Mouse (Mus musculus) gastrocnemius, adult 2 months (tissue): ENCODE measurements at regions not wholly inside any gene's neighbourhood (a gene's known extent, or its start where the extent isn't known, plus 50 kb on each side); places are given as distances from the start of the nearest gene placed in this dataset.

Experiments used
- DNase-seq: peaks from one replicate; pipeline ENCODE4 v3.0.0; 2022
- H3K27ac ChIP-seq: fragments of 200-600 bp; 2 replicates; pipeline ENCODE4 v1.8.1; 2022; ENCODE audit warnings: mild to moderate bottlenecking
- H3K4me3 ChIP-seq: fragments of 200-600 bp; 2 replicates; pipeline ENCODE4 v1.8.1; 2022; ENCODE audit warnings: mild to moderate bottlenecking, moderate library complexity
- CTCF ChIP-seq: fragments of 200-600 bp; IDR thresholded peaks from 2 replicates; pipeline ENCODE4 v1.8.1; 2022; ENCODE audit warnings: antibody characterized with exemption, mild to moderate bottlenecking, moderate library complexity
- intact Hi-C: fragments of 180-260 bp; cut with DNase I; formaldehyde crosslinking; loops from one replicate; pipeline ENCODE4 v1.15.1; 2025

GRCm38 (mm10) chr8:23314275-23315123, 903.3 kb downstream of the Mrps31 start:
- Histone ChIP-seq H3K27ac (no peak overlapping the region), H3K4me3 (no peak overlapping the region)
- no peak for DNase-seq
- no peak for TF ChIP-seq CTCF
- intact Hi-C loops: no loop called here

- intact Hi-C loops: no loop called here
- no peak overlapping the region for H3K4me3 ChIP-seq
- no peak for DNase-seq
- no peak for TF ChIP-seq CTCF
- no peak overlapping the region for H3K27ac ChIP-seq
These were observed 908.4 kb downstream of the Mrps31 start for GRCm38 (mm10) chr8:23319556-23319955.

- H3K4me3 ChIP-seq: no peak overlapping the region
- no peak for TF ChIP-seq CTCF
- intact Hi-C loops: no loop called here
- DNase-seq: no peak
- no peak overlapping the region for H3K27ac ChIP-seq
These were observed 910.0 kb downstream of the Mrps31 start for GRCm38 (mm10) chr8:23321166-23321565.

- Histone ChIP-seq H3K27ac (no peak overlapping the region), H3K4me3 (no peak overlapping the region)
- no peak for DNase-seq
- intact Hi-C loops: no loop called here
- no peak for TF ChIP-seq CTCF
These were observed 916.1 kb downstream of the Mrps31 start for GRCm38 (mm10) chr8:23327283-23327682.

GRCm38 (mm10) chr8:23344161-23344560, 933.0 kb downstream of the Mrps31 start:
- intact Hi-C loops: no loop called here
- Histone ChIP-seq H3K27ac (no peak overlapping the region), H3K4me3 (no peak overlapping the region)
- no peak for DNase-seq
- TF ChIP-seq CTCF: peak; percentile 40

GRCm38 (mm10) chr8:23351367-23351930, 940.3 kb downstream of the Mrps31 start:
- H3K4me3 ChIP-seq: no peak overlapping the region
- intact Hi-C loops: no loop called here
- no peak overlapping the region for H3K27ac ChIP-seq
- no peak for DNase-seq
- TF ChIP-seq CTCF: no peak

- intact Hi-C loops: no loop called here
- Histone ChIP-seq H3K27ac (no peak overlapping the region), H3K4me3 (no peak overlapping the region)
- DNase-seq: no peak
- TF ChIP-seq CTCF: no peak
These were observed 941.3 kb downstream of the Mrps31 start for GRCm38 (mm10) chr8:23352259-23353106.

- TF ChIP-seq CTCF: no peak
- DNase-seq: no peak
- H3K27ac ChIP-seq: no peak overlapping the region
- no peak overlapping the region for H3K4me3 ChIP-seq
- intact Hi-C loops: no loop called here
These were observed 949.0 kb downstream of the Mrps31 start for GRCm38 (mm10) chr8:23360061-23360622.

- Histone ChIP-seq H3K4me3 (no peak overlapping the region), H3K27ac (no peak overlapping the region)
- intact Hi-C loops: no loop called here
- DNase-seq: no peak
- no peak for TF ChIP-seq CTCF
These were observed 949.7 kb downstream of the Mrps31 start for GRCm38 (mm10) chr8:23360850-23361274.
